Mouse (Mus musculus): ENCODE data around the gene Slx4ip. TPM values are rescaled to one million over a fixed set of nuclear protein-coding genes. Genes with fewer than 3 reads are reported as not detected.
A peak's percentile ranks its signal among the peaks of the same experiment; 100 is the strongest.
"Not testable (repeated sequence)": the region's sequence is repeated elsewhere in the genome, so short reads cannot be mapped to it uniquely, and the experiment has no call there.

Slx4ip gene
- polyA plus RNA-seq (2015; fragmentation: Nextera tagmentation; extraction: Ambion mirVana): 4.3 and 4.5 TPM in 2 replicates

GRCm38 (mm10) chr2:136891068-136891950 lies at the start of gene Slx4ip, which contains the start of the genes AL731706.1 and Mkks:
Gene Slx4ip, plus strand, starts transcription at chr2:136891218.
Gene AL731706.1, minus strand, starts transcription at chr2:136891389.
Gene Mkks, minus strand, starts transcription at chr2:136891389.
- no peaks in the 10 kb centered on the region for H3K9me3 ChIP-seq (replicated peaks)
- WGBS: under 1% methylated on average over 49 of the region's 49 CpGs
- H3K27me3 ChIP-seq: no peaks in the 10 kb centered on the region
- ATAC-seq (replicated peaks; ENCODE audit: insufficient number of reproducible peaks, insufficient read depth, low FRiP score, low read depth): peak; percentile 98
- peak within 1 kb of the TSS; percentile 83 for H3K9ac ChIP-seq
- peaks cover 18% of the 10 kb centered on the region for H3K4me1 ChIP-seq (replicated peaks)
- H3K36me3 ChIP-seq: no peaks in the 10 kb centered on the region
- H3K4me2 ChIP-seq: peak within 1 kb of the TSS; percentile 59
- H3K27ac ChIP-seq: peak within 1 kb of the TSS; percentile 97
- H3K4me3 ChIP-seq: peak within 1 kb of the TSS; percentile 85

- H3K9me3 ChIP-seq (replicated peaks): no peaks in the 10 kb centered on the region
- 50% methylated on average over 3 of the region's 3 CpGs for WGBS
- no peak overlapping the region for H3K4me3 ChIP-seq
- no peak overlapping the region for H3K4me2 ChIP-seq
- ATAC-seq (replicated peaks; ENCODE audit: insufficient number of reproducible peaks, insufficient read depth, low FRiP score, low read depth): no peak
- no peak overlapping the region for H3K9ac ChIP-seq
- no peak overlapping the region for H3K27ac ChIP-seq
- no peaks in the 10 kb centered on the region for H3K27me3 ChIP-seq
- no peaks in the 10 kb centered on the region for H3K36me3 ChIP-seq
- H3K4me1 ChIP-seq (replicated peaks): no peaks in the 10 kb centered on the region
These were observed 40.7 kb upstream of the Slx4ip start for GRCm38 (mm10) chr2:136850366-136850765.

DNA sequence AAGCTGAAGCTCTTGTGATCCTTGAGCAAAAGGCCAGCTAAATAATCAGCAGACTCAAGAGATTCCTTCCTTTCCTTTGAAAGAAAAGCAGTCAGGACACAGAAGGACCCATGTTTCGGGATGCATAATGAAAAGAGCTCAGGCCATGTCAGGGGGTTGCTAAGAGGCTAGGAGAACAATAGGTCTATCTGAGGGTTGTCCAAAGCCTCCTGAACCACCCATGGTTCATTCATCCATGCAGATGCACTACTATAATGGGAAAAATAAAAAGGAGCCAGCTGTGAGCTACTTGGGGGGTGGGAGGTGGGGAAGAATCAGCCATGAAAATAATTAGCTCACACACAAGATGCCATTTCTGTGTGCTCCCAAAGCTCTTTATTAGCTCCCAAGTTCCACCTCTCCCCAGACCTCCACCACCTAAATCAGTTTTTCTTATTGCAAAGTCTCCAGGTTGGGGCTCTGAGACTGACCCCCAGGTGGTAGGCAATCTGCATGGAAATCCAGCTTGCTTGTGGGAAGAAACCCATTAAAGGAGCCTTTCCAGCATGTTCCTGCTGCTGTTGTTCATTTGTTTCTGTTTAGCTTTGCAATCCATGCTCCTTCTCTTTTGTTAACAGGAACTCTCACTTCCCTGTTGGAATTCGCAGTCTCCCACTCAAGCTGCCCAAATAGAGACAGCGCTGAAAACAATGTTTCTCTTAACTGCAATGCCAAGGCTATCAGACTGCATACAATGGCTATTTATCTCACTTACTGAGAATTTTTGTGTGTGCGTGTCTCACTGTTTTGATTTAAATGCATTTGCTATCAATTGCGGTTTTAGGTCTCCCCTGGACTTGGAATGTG lies 36.3 kb upstream of the Slx4ip start:
- H3K4me3 ChIP-seq: no peak overlapping the region
- H3K36me3 ChIP-seq: no peaks in the 10 kb centered on the region
- WGBS: 54% methylated on average over 5 of the region's 5 CpGs
- no peak overlapping the region for H3K9ac ChIP-seq
- H3K27ac ChIP-seq: no peak overlapping the region
- H3K9me3 ChIP-seq (replicated peaks): no peaks in the 10 kb centered on the region
- no peak for ATAC-seq (replicated peaks; ENCODE audit: insufficient number of reproducible peaks, insufficient read depth, low FRiP score, low read depth)
- H3K27me3 ChIP-seq: no peaks in the 10 kb centered on the region
- no peaks in the 10 kb centered on the region for H3K4me1 ChIP-seq (replicated peaks)
- no peak overlapping the region for H3K4me2 ChIP-seq

- WGBS: 94% methylated on average over 2 of the region's 2 CpGs
- no peak within 1 kb of the TSS for H3K9ac ChIP-seq
- H3K9me3 ChIP-seq (replicated peaks): no peaks in the 10 kb centered on the region
- no peaks in the 10 kb centered on the region for H3K27me3 ChIP-seq
- peaks cover 25% of the 10 kb centered on the region for H3K36me3 ChIP-seq
- H3K4me1 ChIP-seq (replicated peaks): peaks cover 14% of the 10 kb centered on the region
- H3K4me3 ChIP-seq: no peak within 1 kb of the TSS
- no peak within 1 kb of the TSS for H3K4me2 ChIP-seq
- no peak for ATAC-seq (replicated peaks; ENCODE audit: insufficient number of reproducible peaks, insufficient read depth, low FRiP score, low read depth)
- no peak within 1 kb of the TSS for H3K27ac ChIP-seq
These were observed 5.4 kb upstream of the Slx4ip start, which contains the start of gene AL731706.2 for GRCm38 (mm10) chr2:136885579-136885978. Gene AL731706.2, minus strand, starts transcription at chr2:136885679.

DNA sequence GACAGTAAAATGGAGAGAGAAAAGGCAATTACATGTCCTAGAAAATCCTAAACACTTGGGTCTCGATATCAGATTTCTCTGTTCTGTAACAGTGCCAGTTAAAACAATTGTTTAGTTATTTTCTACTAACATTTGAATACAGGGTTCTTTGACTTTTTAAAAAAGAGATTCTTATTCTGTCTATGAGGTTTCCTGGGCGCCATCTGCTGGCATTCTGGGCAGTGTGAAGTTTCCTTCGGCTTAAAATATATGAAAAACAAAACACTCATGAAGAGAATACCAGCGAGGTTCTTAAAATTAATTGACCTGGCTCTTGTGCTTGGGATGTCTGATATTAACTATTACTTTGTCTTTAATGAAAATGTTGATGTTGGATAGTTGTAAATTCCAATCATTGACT lies 4.2 kb upstream of the Slx4ip start:
- Histone ChIP-seq H3K27me3 (no peaks in the 10 kb centered on the region), H3K9ac (no peak overlapping the region), H3K27ac (no peak overlapping the region), H3K4me3 (no peak overlapping the region), H3K4me2 (no peak overlapping the region), H3K9me3 (replicated peaks) (no peaks in the 10 kb centered on the region), H3K4me1 (replicated peaks) (peaks cover 14% of the 10 kb centered on the region), H3K36me3 (peaks cover 14% of the 10 kb centered on the region)
- ATAC-seq (replicated peaks; ENCODE audit: insufficient number of reproducible peaks, insufficient read depth, low FRiP score, low read depth): no peak
- WGBS: 52% methylated on average over 4 of the region's 4 CpGs

DNA sequence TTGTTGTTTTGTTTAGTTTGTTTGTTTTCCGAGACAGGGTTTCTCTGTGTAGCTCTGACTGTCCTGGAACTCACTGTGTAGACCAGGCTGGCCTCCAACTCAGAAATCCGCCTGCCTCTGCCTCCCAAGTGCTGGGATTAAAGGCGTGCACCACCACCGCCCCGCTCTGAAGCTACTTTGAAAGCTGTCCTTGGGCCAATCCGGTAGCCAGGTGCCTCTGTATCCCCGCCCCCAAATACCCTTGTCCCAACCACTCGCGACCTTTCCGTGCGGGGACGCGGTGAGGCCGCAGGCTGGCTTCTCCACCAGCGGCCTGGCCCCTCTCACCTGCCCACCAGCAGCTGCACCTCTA lies 326 bp upstream of the Slx4ip start:
- not testable (repeated sequence) for H3K27me3 ChIP-seq; H3K9me3 ChIP-seq (replicated peaks); H3K36me3 ChIP-seq
- Histone ChIP-seq H3K4me2 (peak overlapping the region; percentile 59), H3K4me1 (replicated peaks) (peaks cover 18% of the 10 kb centered on the region), H3K27ac (peak overlapping the region; percentile 97), H3K9ac (peak overlapping the region; percentile 83), H3K4me3 (peak overlapping the region; percentile 85)
- peak; percentile 67 for ATAC-seq (replicated peaks; ENCODE audit: insufficient number of reproducible peaks, insufficient read depth, low FRiP score, low read depth)
- WGBS: 7% methylated on average over 15 of the region's 15 CpGs

DNA sequence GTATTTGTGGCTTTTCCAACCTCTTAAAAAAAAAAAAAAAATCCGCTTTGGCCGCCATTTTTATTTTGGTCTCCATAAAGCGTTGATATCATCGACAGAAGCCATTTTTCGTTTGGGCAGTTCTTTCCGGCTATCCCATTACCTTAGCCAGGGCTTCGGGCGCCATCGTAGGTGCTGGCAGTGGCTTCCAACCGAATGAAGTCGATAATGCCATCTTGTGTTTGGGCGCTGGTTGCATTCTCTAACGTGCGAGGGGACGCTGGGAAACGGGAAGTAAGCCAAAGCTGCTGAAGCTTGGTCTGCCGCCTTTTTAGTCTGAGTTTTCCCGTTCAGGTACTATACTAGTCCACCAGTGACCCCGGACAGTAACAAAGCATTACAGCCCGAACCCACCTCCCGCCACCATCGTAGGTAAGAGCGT lies 943 bp downstream of the Slx4ip start:
- Histone ChIP-seq H3K9me3 (replicated peaks) (no peaks in the 10 kb centered on the region), H3K4me3 (peak overlapping the region; percentile 85), H3K9ac (peak overlapping the region; percentile 64), H3K27ac (peak overlapping the region; percentile 97), H3K4me1 (replicated peaks) (peaks cover 18% of the 10 kb centered on the region), H3K4me2 (peak overlapping the region; percentile 59), H3K36me3 (no peaks in the 10 kb centered on the region), H3K27me3 (no peaks in the 10 kb centered on the region)
- peak; percentile 82 for ATAC-seq (replicated peaks; ENCODE audit: insufficient number of reproducible peaks, insufficient read depth, low FRiP score, low read depth)
- under 1% methylated on average over 23 of the region's 23 CpGs for WGBS

DNA sequence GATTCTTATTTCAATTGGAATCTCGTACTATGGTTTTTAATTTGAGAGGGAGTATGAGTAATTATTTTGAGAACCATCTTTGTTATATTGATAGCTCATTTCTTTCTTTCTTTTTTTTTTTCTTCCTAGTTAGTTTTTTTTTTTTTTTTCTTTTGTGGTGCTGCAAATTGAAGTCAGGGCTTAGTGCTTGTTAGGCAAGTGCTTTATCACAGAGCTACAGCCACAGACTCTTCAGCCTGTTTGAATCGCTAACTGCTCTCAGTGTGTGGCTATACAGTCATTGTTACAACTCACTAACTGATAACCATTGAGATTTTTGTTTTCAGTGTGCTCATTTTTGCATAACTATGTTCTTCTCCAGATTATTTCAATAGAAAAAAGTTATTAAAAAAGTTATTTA lies 3.5 kb downstream of the Slx4ip start:
- Histone ChIP-seq H3K4me3 (no peak overlapping the region), H3K9ac (no peak overlapping the region), H3K4me2 (no peak overlapping the region), H3K27ac (no peak overlapping the region), H3K4me1 (replicated peaks) (peaks cover 8% of the 10 kb centered on the region), H3K27me3 (no peaks in the 10 kb centered on the region), H3K9me3 (replicated peaks) (no peaks in the 10 kb centered on the region), H3K36me3 (no peaks in the 10 kb centered on the region)
- no peak for ATAC-seq (replicated peaks; ENCODE audit: insufficient number of reproducible peaks, insufficient read depth, low FRiP score, low read depth)
- WGBS: 82% methylated on average over 2 of the region's 2 CpGs

DNA sequence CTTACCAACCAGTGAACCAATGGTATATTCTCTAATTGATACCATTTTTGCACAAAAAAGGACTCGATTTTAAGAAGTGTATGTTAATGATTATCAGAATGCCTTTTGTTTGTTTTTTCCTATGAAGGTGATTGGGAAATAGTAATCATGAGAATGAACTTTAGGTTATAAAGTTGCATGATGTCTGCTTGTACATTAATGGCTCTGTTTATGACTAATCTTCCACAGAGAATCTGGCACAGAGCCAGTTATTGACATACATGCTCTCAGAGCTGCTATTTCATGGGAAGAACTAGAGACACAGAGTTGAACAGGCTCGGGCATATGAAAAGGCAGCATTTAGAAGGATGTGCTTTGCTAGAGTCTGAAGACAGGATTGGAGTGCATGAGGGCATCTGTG lies 5.1 kb downstream of the Slx4ip start:
- WGBS: 79% methylated on average over 2 of the region's 2 CpGs
- Histone ChIP-seq H3K4me2 (no peak overlapping the region), H3K36me3 (no peaks in the 10 kb centered on the region), H3K4me3 (no peak overlapping the region), H3K27ac (no peak overlapping the region), H3K27me3 (no peaks in the 10 kb centered on the region), H3K9me3 (replicated peaks) (no peaks in the 10 kb centered on the region), H3K9ac (no peak overlapping the region), H3K4me1 (replicated peaks) (peaks cover 4% of the 10 kb centered on the region; the same call in 1 of the 2 replicates)
- no peak for ATAC-seq (replicated peaks; ENCODE audit: insufficient number of reproducible peaks, insufficient read depth, low FRiP score, low read depth)

- peaks cover 4% of the 10 kb centered on the region; the same call in 1 of the 2 replicates for H3K4me1 ChIP-seq (replicated peaks)
- no peaks in the 10 kb centered on the region for H3K9me3 ChIP-seq (replicated peaks)
- 75% methylated on average over 3 of the region's 3 CpGs for WGBS
- no peak overlapping the region for H3K4me2 ChIP-seq
- no peak for ATAC-seq (replicated peaks; ENCODE audit: insufficient number of reproducible peaks, insufficient read depth, low FRiP score, low read depth)
- no peak overlapping the region for H3K9ac ChIP-seq
- H3K27ac ChIP-seq: no peak overlapping the region
- H3K36me3 ChIP-seq: peaks cover 10% of the 10 kb centered on the region
- H3K4me3 ChIP-seq: no peak overlapping the region
- no peaks in the 10 kb centered on the region for H3K27me3 ChIP-seq
These were observed 17.6 kb downstream of the Slx4ip start for GRCm38 (mm10) chr2:136908596-136908995.

- H3K4me2 ChIP-seq: no peak overlapping the region
- H3K27ac ChIP-seq: no peak overlapping the region
- no peak overlapping the region for H3K4me3 ChIP-seq
- no peak overlapping the region for H3K9ac ChIP-seq
- WGBS: 46% methylated on average over 2 of the region's 2 CpGs
- peaks cover 10% of the 10 kb centered on the region for H3K36me3 ChIP-seq
- no peaks in the 10 kb centered on the region for H3K27me3 ChIP-seq
- no peak for ATAC-seq (replicated peaks; ENCODE audit: insufficient number of reproducible peaks, insufficient read depth, low FRiP score, low read depth)
- peaks cover 4% of the 10 kb centered on the region; the same call in 1 of the 2 replicates for H3K4me1 ChIP-seq (replicated peaks)
- H3K9me3 ChIP-seq (replicated peaks): no peaks in the 10 kb centered on the region
These were observed 18.3 kb downstream of the Slx4ip start for GRCm38 (mm10) chr2:136909298-136909697.

Measured in heart, embryonic 15.5 days (tissue).